Mouse (Mus musculus) adipocyte (in vitro differentiated cells): ENCODE results near the gene 4930572O03Rik.
"Not testable (repeated sequence)": the region's sequence is repeated elsewhere in the genome, so short reads cannot be mapped to it uniquely, and the experiment has no call there.

Experiments
- DNase-seq: peaks from one replicate; pipeline ENCODE4 v3.0.0-alpha.2; 2016; ENCODE audit warnings: low spot score

4930572O03Rik gene

GRCm38 (mm10) chr5:15616195-15616594, 40.7 kb downstream of the 4930572O03Rik start:
- DNase-seq: not testable (repeated sequence)

DNA sequence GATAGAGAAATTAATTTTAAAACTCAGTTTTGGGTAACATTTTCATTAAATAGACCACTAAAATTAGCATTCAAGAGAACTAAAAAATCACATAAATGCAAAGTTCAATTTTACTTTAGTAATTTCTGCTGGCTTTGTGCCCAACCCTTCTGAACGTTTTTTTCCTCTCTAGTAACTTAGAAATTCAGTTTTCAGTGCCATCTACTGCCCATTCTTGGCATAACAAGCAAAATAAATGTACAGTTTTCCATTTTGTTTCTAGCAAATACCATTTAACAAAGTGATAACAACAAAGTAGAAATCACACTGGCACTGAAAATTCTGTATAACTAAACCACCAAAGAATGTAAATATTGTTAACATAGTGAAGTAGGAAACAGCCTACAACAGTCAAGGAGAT, 46.2 kb downstream of the 4930572O03Rik start:
- DNase-seq: peak; percentile 52

GRCm38 (mm10) chr5:15606677-15607076, 50.2 kb downstream of the 4930572O03Rik start:
- DNase-seq: not testable (repeated sequence)

DNA sequence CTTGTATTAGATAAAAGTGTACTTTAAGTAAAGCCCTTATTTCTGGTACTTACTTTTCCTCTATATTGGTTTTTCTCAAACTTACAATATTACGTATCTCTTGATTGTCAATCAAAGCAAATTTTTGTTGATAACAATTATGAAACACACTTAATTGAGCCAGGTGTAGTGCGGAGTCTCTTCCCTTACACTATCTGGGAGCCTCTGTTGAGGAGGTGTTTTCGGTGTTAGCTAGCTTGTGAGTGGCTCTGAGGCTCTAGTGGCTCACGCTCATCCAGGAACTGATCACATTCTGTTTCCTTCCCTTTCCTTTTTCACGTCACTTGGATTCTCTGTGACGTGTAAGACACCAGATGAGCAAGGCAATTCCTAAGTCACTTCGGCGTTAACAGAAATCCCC, 53.3 kb downstream of the 4930572O03Rik start:
- not testable (repeated sequence) for DNase-seq

DNA sequence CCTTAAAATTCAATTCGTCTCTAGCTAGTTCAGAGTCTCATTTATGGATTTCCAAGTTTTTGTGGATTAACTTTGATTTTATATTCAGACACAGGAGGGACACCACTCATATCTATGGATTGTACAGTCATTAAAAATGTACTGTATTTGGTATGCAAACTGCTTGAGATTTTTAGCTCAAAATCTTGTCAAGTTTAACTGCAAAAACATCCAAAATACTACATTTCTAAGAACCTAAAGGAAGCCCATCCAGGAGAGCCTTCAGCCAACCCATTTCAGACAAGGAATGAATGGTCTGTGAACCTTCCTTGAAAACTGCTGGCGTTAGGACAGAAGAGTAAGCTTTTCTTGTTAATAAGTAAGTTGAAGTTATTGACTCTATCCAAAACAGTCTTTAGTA, 53.9 kb downstream of the 4930572O03Rik start:
- DNase-seq: not testable (repeated sequence)

DNA sequence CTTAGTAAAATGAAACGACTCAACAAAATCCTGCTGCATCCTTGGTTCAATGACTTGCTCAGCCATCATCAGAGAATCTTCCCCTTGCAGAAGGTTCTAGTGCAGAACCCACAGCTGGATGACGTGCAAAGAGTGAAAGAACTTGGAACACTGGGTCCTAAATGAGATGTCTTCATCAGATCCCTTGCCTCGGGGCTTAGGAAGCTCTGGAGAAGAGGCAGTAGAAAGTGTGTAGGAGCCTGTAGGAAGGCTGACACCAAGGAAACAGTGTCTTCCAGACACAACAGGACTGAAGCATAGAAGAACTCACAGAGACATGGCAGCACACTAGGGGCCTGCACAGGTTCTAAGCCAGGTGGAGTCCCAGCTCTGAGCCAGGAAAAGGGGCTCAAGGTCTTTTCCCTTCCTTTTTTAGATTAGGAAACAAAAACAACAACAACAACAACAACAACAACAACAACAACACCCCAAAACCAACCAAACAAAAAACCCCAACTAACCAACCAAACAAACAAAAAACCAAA, 54.4 kb downstream of the 4930572O03Rik start:
- DNase-seq: peak; percentile 13
